Mouse (Mus musculus) small intestine, adult 2 months (tissue): ENCODE data around the gene Slc16a13.

ENCODE experiments used
- CTCF ChIP-seq: fragments of 200-500 bp; IDR thresholded peaks from 2 replicates; pipeline ENCODE4 v1.5.1; 2012; ENCODE audit warnings: low read depth, mild to moderate bottlenecking, control low read depth, inconsistent platforms, low read length, moderate library complexity, mixed read lengths; ENCODE audit not compliant: insufficient replicate concordance, insufficient read length; ENCODE audit errors: extremely low read depth
- POLR2A ChIP-seq: fragments of 200-500 bp; IDR thresholded peaks from 2 replicates; pipeline ENCODE4 v1.6.1; 2012; ENCODE audit warnings: low read depth, mild to moderate bottlenecking, control low read depth, inconsistent platforms, low read length, moderate library complexity

- TF ChIP-seq POLR2A (no peak), CTCF (no peak)
These were observed 52.7 kb downstream of the Slc16a13 start for GRCm38 (mm10) chr11:70168136-70168535.
